Mouse (Mus musculus): ENCODE data around the gene Pik3c2g.

DNA sequence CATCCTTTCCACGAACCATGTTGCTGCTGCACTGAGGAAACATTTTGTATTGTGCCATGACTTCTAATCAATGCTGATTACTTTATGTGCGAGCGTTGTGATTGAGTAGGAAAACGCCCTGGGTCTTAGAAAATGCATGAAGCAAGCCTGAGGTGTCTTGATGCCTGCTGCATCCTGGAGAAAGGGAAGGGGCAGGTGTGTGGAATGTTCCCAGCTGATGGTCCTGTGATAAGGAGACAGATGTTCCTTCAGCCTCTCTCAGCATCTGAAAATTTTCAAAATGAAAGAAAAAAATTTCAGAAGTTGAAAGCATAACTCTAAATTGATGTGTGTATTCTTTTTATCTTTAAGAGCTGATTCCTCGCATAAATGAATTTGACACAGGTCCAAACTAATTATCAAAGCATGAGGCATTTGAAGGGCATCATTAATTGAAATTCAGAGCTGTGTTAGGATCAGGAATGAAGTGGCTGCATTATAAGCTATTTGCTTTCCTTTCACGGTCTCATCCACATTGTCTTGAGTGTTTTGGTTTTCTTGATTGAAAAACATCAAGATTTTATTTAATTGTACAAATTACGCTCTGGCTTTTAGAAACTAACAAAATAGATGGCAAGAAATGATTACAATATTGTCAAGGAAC is 31.4 kb upstream of the Pik3c2g start:
- TF ChIP-seq CTCF (IDR thresholded peaks at IDR 0.05) (no peak), EP300 (IDR thresholded peaks at IDR 0.05) (no peak)

Measured in lung, postnatal 0 days (tissue).